Mouse (Mus musculus): ENCODE measurements around the gene Orc4.
"Not testable (repeated sequence)": the region's sequence is repeated elsewhere in the genome, so short reads cannot be mapped to it uniquely, and the experiment has no call there.

The Orc4 gene

GRCm38 (mm10) chr2:48950252-48950315 lies at the start of gene Orc4:
Gene Orc4, minus strand, starts transcription at chr2:48950277.
- no peak for DNase-seq

- no peak for DNase-seq
These were observed 40.2 kb upstream of the Orc4 start for GRCm38 (mm10) chr2:48990322-48990721.

GRCm38 (mm10) chr2:48978920-48979319 lies 28.8 kb upstream of the Orc4 start:
- DNase-seq: no peak

GRCm38 (mm10) chr2:48956591-48956990 lies 6.5 kb upstream of the Orc4 start:
- no peak for DNase-seq

GRCm38 (mm10) chr2:48950316-48950880 lies 321 bp upstream of the Orc4 start:
- DNase-seq: no peak

GRCm38 (mm10) chr2:48949743-48950251 lies 280 bp downstream of the Orc4 start:
- peak; percentile 39 to 63 for DNase-seq

GRCm38 (mm10) chr2:48948841-48949584 lies 1.1 kb downstream of the Orc4 start, which contains the start of gene Mbd5:
Gene Mbd5, plus strand, starts transcription at chr2:48949508.
- peak; percentile 100 for DNase-seq

- no peak for DNase-seq
These were observed 2.3 kb downstream of the Orc4 start for GRCm38 (mm10) chr2:48947761-48948160.

GRCm38 (mm10) chr2:48935058-48935457 lies 15.0 kb downstream of the Orc4 start:
- no peak for DNase-seq

- DNase-seq: no peak
These were observed 34.2 kb downstream of the Orc4 start for GRCm38 (mm10) chr2:48915832-48916231.

GRCm38 (mm10) chr2:48914185-48914584 lies 35.9 kb downstream of the Orc4 start:
- DNase-seq: no peak

- no peak for DNase-seq
These were observed 41.2 kb downstream of the Orc4 start for GRCm38 (mm10) chr2:48908866-48909265.

- no peak for DNase-seq
These were observed 54.9 kb downstream of the Orc4 start for GRCm38 (mm10) chr2:48895186-48895585.

- peak; percentile 39 to 86 for DNase-seq
These were observed 64.1 kb downstream of the Orc4 start for GRCm38 (mm10) chr2:48885945-48886344.

GRCm38 (mm10) chr2:48868199-48868913 lies 81.7 kb downstream of the Orc4 start:
- DNase-seq: no peak

GRCm38 (mm10) chr2:48865596-48865995 lies 84.5 kb downstream of the Orc4 start:
- DNase-seq: not testable (repeated sequence)
